Mouse (Mus musculus): Measurements from ENCODE around the gene Zfp580. TPM values are rescaled to one million over a fixed set of nuclear protein-coding genes. Genes with fewer than 3 reads are reported as not detected.
"Not testable (repeated sequence)": the region's sequence is repeated elsewhere in the genome, so short reads cannot be mapped to it uniquely, and the experiment has no call there.

The Zfp580 gene
- total RNA-seq, 2 experiments from 2014 or later = 5.6 to 5.8 TPM

GRCm38 (mm10) chr7:5060239-5060731, 8.9 kb downstream of the Zfp580 start:
- intact Hi-C loops (cut with DNase I) = no loop called here
- peak; percentile 62 for DNase-seq (ENCODE audit: low spot score)

- intact Hi-C loops (cut with DNase I) = no loop called here
- DNase-seq (ENCODE audit: low spot score) = peak; percentile 93
These were observed 9.8 kb downstream of the Zfp580 start for GRCm38 (mm10) chr7:5060944-5061773.

- intact Hi-C loops (cut with DNase I) = loop anchor here (1.0 kb wide), 1 partner anchor 18 kb away; the partner anchor contains the start of gene Epn1
- DNase-seq (ENCODE audit: low spot score) = peak; percentile 87
These were observed 10.5 kb downstream of the Zfp580 start, which contains the start of gene U2af2 for GRCm38 (mm10) chr7:5061774-5062359. TSS of gene U2af2 (plus strand) at chr7:5062143.

GRCm38 (mm10) chr7:5062360-5063001, 11.1 kb downstream of the Zfp580 start:
- DNase-seq (ENCODE audit: low spot score) = no peak
- intact Hi-C loops (cut with DNase I) = loop anchor here (1.0 kb wide), 1 partner anchor 18 kb away; the partner anchor contains the start of gene Epn1

GRCm38 (mm10) chr7:5064886-5065285, 13.5 kb downstream of the Zfp580 start:
- no peak for DNase-seq (ENCODE audit: low spot score)
- intact Hi-C loops (cut with DNase I) = loop anchor here (5.0 kb wide), 1 partner anchor 62 kb away; the partner anchor contains the start of gene Rasl2-9

GRCm38 (mm10) chr7:5073586-5073985, 22.2 kb downstream of the Zfp580 start:
- DNase-seq (ENCODE audit: low spot score) = no peak
- intact Hi-C loops (cut with DNase I) = loop anchor here (10.0 kb wide), 1 partner anchor 929 kb away; no protein-coding TSS in a partner anchor

GRCm38 (mm10) chr7:5074984-5075383, 23.6 kb downstream of the Zfp580 start:
- no peak for DNase-seq (ENCODE audit: low spot score)
- intact Hi-C loops (cut with DNase I) = loop anchor here (10.0 kb wide), 1 partner anchor 930 kb away; no protein-coding TSS in a partner anchor

- intact Hi-C loops (cut with DNase I) = loop anchor here (10.0 kb wide), 1 partner anchor 932 kb away; no protein-coding TSS in a partner anchor
- no peak for DNase-seq (ENCODE audit: low spot score)
These were observed 25.6 kb downstream of the Zfp580 start for GRCm38 (mm10) chr7:5076931-5077330.

GRCm38 (mm10) chr7:5079365-5080009, 28.1 kb downstream of the Zfp580 start:
- intact Hi-C loops (cut with DNase I) = loop anchor here (1.0 to 10.0 kb wide), 3 partner anchors 17 to 935 kb away; partner anchors contain the start of gene U2af2
- not testable (repeated sequence) for DNase-seq (ENCODE audit: low spot score)

- intact Hi-C loops (cut with DNase I) = loop anchor here (1.0 to 5.0 kb wide), 2 partner anchors 18 to 42 kb away; partner anchors contain the start of gene U2af2
- DNase-seq (ENCODE audit: low spot score) = peak; percentile 91
These were observed 28.8 kb downstream of the Zfp580 start, which contains the start of gene Epn1 for GRCm38 (mm10) chr7:5080010-5080751. TSS of gene Epn1 (plus strand) at chr7:5080235.

- no peak for DNase-seq (ENCODE audit: low spot score)
- intact Hi-C loops (cut with DNase I) = loop anchor here (1.0 to 5.0 kb wide), 2 partner anchors 19 to 41 kb away; partner anchors contain the start of gene U2af2
These were observed 29.5 kb downstream of the Zfp580 start for GRCm38 (mm10) chr7:5080815-5081214.

- intact Hi-C loops (cut with DNase I) = loop anchor here (5.0 kb wide), 1 partner anchor 41 kb away; no protein-coding TSS in a partner anchor
- DNase-seq (ENCODE audit: low spot score) = no peak
These were observed 29.9 kb downstream of the Zfp580 start for GRCm38 (mm10) chr7:5081241-5081640.

GRCm38 (mm10) chr7:5081939-5082338, 30.6 kb downstream of the Zfp580 start:
- DNase-seq (ENCODE audit: low spot score) = no peak
- intact Hi-C loops (cut with DNase I) = loop anchor here (5.0 kb wide), 1 partner anchor 40 kb away; no protein-coding TSS in a partner anchor

- DNase-seq (ENCODE audit: low spot score) = no peak
- intact Hi-C loops (cut with DNase I) = loop anchor here (5.0 kb wide), 1 partner anchor 39 kb away; no protein-coding TSS in a partner anchor
These were observed 32.2 kb downstream of the Zfp580 start for GRCm38 (mm10) chr7:5083325-5084105.

GRCm38 (mm10) chr7:5085512-5085911, 34.2 kb downstream of the Zfp580 start:
- intact Hi-C loops (cut with DNase I) = no loop called here

GRCm38 (mm10) chr7:5086921-5087440, 35.6 kb downstream of the Zfp580 start:
- DNase-seq (ENCODE audit: low spot score) = no peak
- intact Hi-C loops (cut with DNase I) = no loop called here

More at GRCm38 (mm10) chr7:5085512-5085911, 34.2 kb downstream of the Zfp580 start:
- no peak for DNase-seq (ENCODE audit: low spot score)

GRCm38 (mm10) chr7:5087886-5088285, 36.5 kb downstream of the Zfp580 start:
- DNase-seq (ENCODE audit: low spot score) = no peak
- intact Hi-C loops (cut with DNase I) = no loop called here

All from heart, postnatal 25 days (tissue).